Mouse (Mus musculus): Measurements from ENCODE around the gene Pdzd7. TPM values are rescaled to one million over a fixed set of nuclear protein-coding genes. Genes with fewer than 3 reads are reported as not detected.
A peak's percentile ranks its signal among the peaks of the same experiment; 100 is the strongest.

Pdzd7 gene
- polyA plus RNA-seq, 1 experiment = not detected

DNA sequence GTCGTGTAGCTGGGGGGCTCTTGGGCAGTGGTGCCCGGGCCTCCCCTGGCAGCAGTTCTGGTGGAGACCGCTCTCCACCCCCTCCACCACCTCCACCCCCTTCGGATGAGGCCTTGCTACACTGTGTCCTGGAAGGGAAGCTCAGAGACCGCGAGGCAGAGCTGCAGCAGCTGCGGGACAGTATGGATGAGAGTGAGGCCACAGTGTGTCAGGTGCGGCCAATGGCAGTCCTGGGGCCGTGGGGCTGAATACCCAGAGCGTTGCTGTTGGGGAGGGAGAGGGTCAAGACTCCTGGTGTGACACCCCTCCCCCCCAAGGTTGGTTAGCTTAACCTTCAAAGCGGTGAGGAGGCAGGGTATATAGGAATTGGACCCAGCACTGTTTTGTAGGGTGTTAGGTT lies 21.5 kb downstream of the Pdzd7 start:
- no peak for TF ChIP-seq POLR2A (IDR thresholded peaks at IDR 0.05; ENCODE audit: borderline replicate concordance, low read depth, low read length)
- Histone ChIP-seq H3K4me3 (ENCODE audit: insufficient read depth, low read length) (no peak overlapping the region), H3K27ac (ENCODE audit: insufficient read depth, low read depth, low read length) (no peak overlapping the region), H3K4me1 (ENCODE audit: control insufficient read depth, insufficient read depth, low read length) (no peaks in the 10 kb centered on the region)

DNA sequence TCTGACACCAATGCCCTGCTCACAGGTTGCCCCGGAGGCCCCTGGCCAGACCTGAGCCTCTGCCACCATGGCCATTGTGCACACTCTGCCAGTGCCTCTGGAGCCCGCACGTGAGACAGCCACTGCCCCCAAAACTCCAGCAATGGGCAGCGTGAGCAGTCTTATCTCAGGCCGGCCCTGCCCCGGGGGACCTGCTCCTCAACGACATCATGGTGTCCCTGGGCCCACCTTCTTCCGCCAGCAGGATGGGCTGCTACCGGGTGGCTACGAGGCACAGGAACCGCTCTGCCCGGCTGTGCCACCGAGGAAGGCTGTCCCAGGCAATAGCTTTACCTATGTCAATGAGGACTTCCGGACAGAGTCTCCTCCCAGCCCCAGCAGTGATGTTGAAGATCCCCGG lies 24.2 kb downstream of the Pdzd7 start:
- Histone ChIP-seq H3K4me3 (ENCODE audit: insufficient read depth, low read length) (no peak overlapping the region), H3K27ac (ENCODE audit: insufficient read depth, low read depth, low read length) (no peak overlapping the region), H3K4me1 (ENCODE audit: control insufficient read depth, insufficient read depth, low read length) (no peaks in the 10 kb centered on the region)
- TF ChIP-seq CTCF (IDR thresholded peaks at IDR 0.05; ENCODE audit: low read depth, low read length) (no peak), POLR2A (IDR thresholded peaks at IDR 0.05; ENCODE audit: borderline replicate concordance, low read depth, low read length) (no peak)

DNA sequence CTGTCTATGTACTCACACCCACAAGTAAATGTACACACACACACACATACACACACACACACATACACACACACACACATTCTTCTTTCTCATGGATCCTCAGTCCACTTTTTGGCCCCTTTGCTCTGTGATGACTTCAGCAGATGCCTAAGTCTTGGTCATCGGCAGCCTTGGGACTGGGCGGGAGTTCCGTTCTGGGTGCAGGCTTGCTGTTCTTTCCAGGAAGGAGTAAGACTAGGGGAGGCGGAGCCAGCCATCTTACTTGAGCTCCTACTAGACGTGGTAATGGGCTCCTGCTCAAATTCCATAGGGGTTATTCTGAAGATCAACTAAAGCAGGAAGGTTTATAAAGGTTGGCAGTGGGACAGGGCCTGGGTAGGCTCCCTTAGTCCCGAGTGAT lies 25.2 kb downstream of the Pdzd7 start:
- Histone ChIP-seq H3K27ac (ENCODE audit: insufficient read depth, low read depth, low read length) (no peak overlapping the region), H3K4me3 (ENCODE audit: insufficient read depth, low read length) (no peak overlapping the region), H3K4me1 (ENCODE audit: control insufficient read depth, insufficient read depth, low read length) (no peaks in the 10 kb centered on the region)
- TF ChIP-seq POLR2A (IDR thresholded peaks at IDR 0.05; ENCODE audit: borderline replicate concordance, low read depth, low read length) (no peak), CTCF (IDR thresholded peaks at IDR 0.05; ENCODE audit: low read depth, low read length) (no peak)

DNA sequence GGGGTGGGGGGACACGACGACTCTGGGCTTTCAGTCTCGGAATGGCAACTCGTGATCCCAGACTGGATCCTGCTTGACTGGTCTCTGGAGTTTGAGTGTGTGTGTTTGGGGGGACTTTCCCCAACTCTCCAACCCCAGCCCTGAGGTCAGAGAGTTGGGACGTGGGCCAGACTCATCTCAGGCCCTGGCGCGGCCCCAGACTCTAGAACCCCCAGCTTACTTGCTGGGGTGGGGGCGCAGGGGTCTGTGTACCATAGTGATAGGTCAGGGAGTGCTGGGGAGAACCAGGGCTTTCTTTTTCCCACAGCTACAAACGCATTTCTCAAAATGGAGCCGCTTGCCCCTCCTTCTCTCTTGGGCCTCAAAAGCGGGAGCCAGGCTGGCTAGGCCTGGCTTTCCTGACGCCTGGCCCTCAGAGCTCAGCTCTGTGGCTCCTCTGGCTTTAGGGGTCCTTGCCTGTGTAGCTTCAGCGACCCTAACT lies 27.1 kb downstream of the Pdzd7 start:
- H3K27ac ChIP-seq (ENCODE audit: insufficient read depth, low read depth, low read length) = no peak overlapping the region
- H3K4me1 ChIP-seq (ENCODE audit: control insufficient read depth, insufficient read depth, low read length) = peaks cover 12% of the 10 kb centered on the region
- H3K4me3 ChIP-seq (ENCODE audit: insufficient read depth, low read length) = peak overlapping the region; percentile 71
- TF ChIP-seq CTCF (IDR thresholded peaks at IDR 0.05; ENCODE audit: low read depth, low read length) = no peak
- no peak for TF ChIP-seq POLR2A (IDR thresholded peaks at IDR 0.05; ENCODE audit: borderline replicate concordance, low read depth, low read length)

DNA sequence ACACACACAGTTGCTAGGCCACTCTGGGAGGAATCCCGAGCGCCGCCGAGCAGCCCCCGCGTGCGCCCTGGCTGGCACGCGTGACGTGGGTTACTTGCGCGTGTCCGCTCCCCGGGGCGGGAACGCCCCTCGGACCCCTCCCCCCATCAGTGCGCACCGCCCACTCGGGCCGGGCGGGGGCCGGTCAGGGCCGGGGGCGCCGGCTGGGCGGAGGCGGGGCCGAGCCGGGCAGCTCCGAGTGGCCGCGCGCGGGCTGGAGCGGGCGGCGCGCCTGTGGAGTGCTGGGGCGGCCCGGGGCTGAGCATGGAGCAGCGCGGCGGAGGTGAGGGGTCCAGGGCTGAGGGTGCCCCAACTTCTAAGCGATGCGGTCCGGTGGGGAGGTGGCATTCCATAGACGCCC lies 27.6 kb downstream of the Pdzd7 start:
- H3K4me1 ChIP-seq (ENCODE audit: control insufficient read depth, insufficient read depth, low read length) = peaks cover 12% of the 10 kb centered on the region
- TF ChIP-seq CTCF (IDR thresholded peaks at IDR 0.05; ENCODE audit: low read depth, low read length) = no peak
- TF ChIP-seq POLR2A (IDR thresholded peaks at IDR 0.05; ENCODE audit: borderline replicate concordance, low read depth, low read length) = no peak
- no peak overlapping the region for H3K27ac ChIP-seq (ENCODE audit: insufficient read depth, low read depth, low read length)
- H3K4me3 ChIP-seq (ENCODE audit: insufficient read depth, low read length) = peak overlapping the region; percentile 71

DNA sequence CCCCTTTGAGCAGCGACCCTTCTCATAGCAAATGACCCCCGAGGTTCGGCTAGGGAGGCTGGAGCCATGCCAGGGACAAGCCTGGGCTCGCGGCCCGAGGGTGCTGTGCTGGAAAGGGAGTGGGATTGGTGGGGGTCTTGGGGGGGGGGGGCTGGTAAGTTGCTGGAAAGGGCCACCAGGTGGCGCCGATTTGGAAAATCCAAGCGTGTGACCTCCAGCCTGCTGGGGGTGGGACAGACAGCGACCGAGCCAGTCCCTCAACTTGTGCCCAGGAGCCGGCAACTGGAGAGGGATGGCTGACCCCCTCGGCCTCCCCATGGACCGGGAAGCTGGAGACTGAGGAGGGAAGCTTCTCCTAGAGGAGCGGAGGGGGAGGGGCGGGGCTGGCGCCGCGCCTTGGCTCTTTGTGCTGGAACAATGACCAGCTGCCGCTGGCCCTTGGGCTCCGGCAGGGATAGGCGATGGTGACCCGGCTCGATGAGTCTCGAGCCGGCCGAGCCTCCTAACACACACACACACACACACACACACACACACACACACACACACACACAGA lies 28.2 kb downstream of the Pdzd7 start:
- TF ChIP-seq CTCF (IDR thresholded peaks at IDR 0.05; ENCODE audit: low read depth, low read length) (peak; percentile 83), POLR2A (IDR thresholded peaks at IDR 0.05; ENCODE audit: borderline replicate concordance, low read depth, low read length) (no peak)
- H3K27ac ChIP-seq (ENCODE audit: insufficient read depth, low read depth, low read length) = peak overlapping the region; percentile 65
- H3K4me3 ChIP-seq (ENCODE audit: insufficient read depth, low read length) = peak overlapping the region; percentile 71
- peaks cover 12% of the 10 kb centered on the region for H3K4me1 ChIP-seq (ENCODE audit: control insufficient read depth, insufficient read depth, low read length)

DNA sequence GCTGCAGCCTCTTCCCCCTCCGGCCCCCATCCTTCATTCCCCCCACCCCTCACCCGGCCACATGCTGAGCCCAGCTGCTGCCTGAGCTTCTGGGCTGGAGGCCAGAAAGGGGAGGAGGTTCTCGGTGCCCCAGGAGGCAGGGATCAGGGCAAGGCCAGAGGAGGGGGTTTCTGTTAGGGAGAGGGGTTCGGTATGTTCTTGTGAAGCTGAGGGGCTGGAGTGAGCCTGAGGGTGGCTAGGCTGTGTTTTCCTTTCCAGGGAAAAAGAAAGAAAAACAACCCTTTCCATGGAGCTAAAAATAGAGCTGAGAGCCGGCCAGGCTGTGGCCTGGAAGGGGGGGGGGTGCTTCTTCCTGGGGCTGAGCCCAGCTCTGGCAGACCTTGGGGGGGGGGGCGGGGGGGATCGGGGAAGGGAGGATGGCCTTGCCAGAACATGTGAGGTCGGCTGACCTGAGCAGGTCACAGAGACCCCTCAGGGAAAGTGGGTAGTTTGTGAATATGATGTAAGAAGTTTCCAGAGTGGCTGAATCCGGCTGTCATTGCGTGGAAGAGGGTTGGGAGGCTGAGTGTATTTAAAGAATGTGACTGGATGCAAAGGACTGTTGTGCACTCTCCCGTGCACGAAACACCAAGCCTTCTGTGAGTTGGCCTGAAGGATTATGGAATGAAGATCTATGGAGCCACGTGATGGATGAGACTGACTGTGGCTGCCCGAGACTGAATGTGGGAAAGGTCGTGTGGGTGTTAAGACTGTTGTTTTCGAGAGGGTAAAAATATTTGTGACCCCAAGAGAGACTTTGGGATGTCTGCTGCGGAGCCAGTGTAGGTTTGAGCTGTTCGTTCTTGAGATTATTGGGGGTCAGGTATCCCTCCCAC lies 28.9 kb downstream of the Pdzd7 start:
- Histone ChIP-seq H3K27ac (ENCODE audit: insufficient read depth, low read depth, low read length) (peak overlapping the region; percentile 65), H3K4me1 (ENCODE audit: control insufficient read depth, insufficient read depth, low read length) (peaks cover 12% of the 10 kb centered on the region), H3K4me3 (ENCODE audit: insufficient read depth, low read length) (peak overlapping the region; percentile 71)
- TF ChIP-seq CTCF (IDR thresholded peaks at IDR 0.05; ENCODE audit: low read depth, low read length) (no peak), POLR2A (IDR thresholded peaks at IDR 0.05; ENCODE audit: borderline replicate concordance, low read depth, low read length) (no peak)

DNA sequence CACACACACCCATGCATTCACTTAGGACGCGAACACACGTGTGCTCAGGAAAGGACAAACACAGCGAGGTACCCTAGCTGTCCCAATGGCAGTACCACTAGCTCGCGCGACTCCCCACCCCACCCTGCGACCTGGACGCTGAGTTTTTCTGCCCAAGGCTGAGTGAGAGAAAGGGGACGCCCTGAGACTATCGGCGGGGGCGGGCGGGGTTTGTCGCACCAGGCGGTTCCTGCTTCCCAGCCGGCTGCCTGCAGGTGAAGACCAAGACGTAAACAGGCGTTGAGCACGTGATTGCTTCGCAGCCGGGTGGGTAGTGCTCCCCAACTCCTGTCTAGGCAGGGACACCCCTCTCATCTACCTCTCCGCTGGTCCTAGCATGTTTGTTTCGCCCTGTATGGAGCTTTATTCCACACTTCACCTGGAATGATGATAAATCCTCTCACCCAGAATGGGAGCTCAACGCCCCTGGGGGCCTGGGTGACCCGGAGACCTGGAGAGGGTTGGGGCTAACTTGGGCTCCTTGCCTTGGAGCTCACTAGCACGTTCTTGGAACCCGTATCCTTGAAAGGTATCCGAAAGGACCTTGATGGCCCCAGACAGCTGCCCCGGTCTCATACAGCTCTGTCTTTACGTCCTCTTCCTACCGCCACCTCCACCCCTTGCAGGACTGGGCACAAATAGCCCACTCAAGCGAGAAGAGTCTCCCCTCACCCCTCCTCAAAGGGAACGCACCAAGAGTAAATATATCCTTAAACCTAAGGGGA lies 29.8 kb downstream of the Pdzd7 start:
- peak overlapping the region; percentile 66 for H3K4me3 ChIP-seq (ENCODE audit: insufficient read depth, low read length)
- no peak overlapping the region for H3K27ac ChIP-seq (ENCODE audit: insufficient read depth, low read depth, low read length)
- no peak for TF ChIP-seq CTCF (IDR thresholded peaks at IDR 0.05; ENCODE audit: low read depth, low read length)
- no peak for TF ChIP-seq POLR2A (IDR thresholded peaks at IDR 0.05; ENCODE audit: borderline replicate concordance, low read depth, low read length)
- H3K4me1 ChIP-seq (ENCODE audit: control insufficient read depth, insufficient read depth, low read length) = peaks cover 12% of the 10 kb centered on the region

DNA sequence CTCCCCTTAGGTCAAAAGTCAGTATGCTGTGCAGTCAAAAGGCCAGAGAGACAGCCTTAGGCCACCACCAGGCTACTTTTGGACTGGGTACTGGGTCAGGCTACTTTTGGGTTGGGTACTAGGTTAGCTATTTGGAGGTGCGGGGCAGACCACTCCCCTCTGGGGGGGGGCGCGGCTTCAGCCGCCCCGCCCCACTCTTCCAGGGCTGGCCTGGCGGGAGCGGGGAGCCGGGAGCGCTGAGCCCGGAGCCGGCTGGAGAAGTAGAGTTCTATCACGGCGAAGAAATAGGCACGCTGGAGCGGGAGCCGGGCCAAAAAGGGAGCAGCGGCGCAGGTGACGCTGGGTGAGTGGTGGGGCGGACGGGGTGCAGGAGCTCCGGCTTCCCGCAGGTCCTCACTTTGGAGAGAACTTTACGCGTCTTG lies 30.5 kb downstream of the Pdzd7 start:
- H3K27ac ChIP-seq (ENCODE audit: insufficient read depth, low read depth, low read length) = no peak overlapping the region
- H3K4me3 ChIP-seq (ENCODE audit: insufficient read depth, low read length) = peak overlapping the region; percentile 66
- TF ChIP-seq POLR2A (IDR thresholded peaks at IDR 0.05; ENCODE audit: borderline replicate concordance, low read depth, low read length) = no peak
- TF ChIP-seq CTCF (IDR thresholded peaks at IDR 0.05; ENCODE audit: low read depth, low read length) = no peak
- H3K4me1 ChIP-seq (ENCODE audit: control insufficient read depth, insufficient read depth, low read length) = peaks cover 12% of the 10 kb centered on the region
